Mouse (Mus musculus): Measurements from ENCODE around the gene Terb1.

The Terb1 gene

DNA sequence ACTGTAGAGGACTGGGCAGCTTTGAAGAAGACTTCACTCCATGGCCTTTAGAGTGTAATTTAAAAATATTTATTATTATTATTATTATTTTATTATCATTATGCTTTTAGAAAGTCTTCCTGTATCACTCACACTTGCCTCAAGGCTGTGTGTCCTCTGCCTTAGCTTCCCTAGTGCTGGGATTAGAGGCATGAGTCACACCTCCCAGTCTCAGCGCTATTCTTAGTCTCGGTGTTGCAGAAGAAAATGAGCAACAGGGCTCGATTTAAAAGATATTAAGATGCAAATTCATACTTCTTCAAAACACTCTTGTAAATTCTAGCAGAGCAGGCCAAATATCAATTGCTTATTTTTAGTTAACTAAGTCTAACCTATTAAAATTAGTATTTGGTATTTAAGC, 60.9 kb downstream of the Terb1 start:
- no peak for DNase-seq (ENCODE audit: low spot score)

DNA sequence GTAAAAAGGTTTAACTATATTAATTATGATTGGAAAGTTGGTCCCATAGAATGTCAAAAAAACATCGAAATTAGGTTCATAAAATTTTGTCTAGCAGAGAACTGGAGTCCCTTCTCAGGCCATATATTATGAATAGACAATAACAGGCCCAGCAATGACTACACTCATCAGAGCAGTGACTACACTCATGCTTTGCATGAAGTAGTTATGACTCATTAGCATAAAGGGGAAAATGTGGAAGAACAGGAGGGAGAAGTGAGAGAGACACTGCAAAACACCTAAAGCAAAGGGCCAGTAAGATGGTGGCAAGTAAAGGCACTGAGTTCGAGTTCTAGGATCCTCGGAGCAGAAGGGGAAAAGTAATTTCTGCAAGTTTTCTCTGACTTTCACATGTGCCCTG, 63.7 kb downstream of the Terb1 start:
- no peak for DNase-seq (ENCODE audit: low spot score)

DNA sequence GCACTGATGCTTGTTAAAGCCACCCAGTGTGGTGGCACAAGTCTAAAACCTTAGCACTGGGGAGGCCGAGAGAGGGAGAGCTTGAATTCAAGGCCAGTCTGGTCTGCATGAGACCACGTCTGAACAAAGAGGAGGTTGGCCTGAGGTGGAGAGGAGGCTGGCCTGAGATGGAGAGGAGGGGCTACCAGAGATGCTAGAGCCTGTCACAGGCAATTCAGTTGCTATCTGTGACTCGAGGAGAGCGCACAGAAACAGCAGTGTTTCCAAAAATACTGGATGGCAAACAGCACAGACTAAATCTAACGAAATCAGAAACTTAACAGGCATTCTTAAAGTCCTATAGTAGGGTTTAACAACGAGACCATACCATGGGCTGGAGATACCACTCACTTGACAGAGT, 64.5 kb downstream of the Terb1 start:
- DNase-seq (ENCODE audit: low spot score): no peak

DNA sequence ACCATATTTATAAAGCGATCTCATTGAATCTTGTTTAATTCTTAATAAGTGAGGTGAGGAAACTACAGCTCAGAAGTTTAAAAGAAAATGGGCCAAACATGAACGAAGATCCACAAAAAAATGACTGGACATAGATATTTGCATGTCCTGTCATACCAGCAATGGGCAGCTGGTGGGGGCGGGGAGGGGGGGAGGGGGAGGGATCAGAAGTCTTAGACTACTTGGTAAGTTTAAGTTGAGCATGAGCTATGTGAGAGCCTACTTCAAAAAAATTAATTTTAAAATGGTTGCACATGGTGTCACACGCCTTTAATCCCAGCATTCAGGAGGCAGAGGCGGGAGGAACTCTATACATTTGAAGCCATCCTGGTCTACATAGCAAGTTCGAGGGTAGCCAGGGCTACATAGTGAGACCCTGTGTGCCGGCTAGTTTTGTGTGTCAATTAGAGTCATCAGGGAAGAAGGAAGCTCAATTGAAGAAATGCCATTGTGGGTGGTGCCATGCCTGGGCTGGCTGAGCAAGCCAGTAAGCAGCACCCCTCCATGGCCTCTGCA, 66.5 kb downstream of the Terb1 start:
- no peak for DNase-seq (ENCODE audit: low spot score)

DNA sequence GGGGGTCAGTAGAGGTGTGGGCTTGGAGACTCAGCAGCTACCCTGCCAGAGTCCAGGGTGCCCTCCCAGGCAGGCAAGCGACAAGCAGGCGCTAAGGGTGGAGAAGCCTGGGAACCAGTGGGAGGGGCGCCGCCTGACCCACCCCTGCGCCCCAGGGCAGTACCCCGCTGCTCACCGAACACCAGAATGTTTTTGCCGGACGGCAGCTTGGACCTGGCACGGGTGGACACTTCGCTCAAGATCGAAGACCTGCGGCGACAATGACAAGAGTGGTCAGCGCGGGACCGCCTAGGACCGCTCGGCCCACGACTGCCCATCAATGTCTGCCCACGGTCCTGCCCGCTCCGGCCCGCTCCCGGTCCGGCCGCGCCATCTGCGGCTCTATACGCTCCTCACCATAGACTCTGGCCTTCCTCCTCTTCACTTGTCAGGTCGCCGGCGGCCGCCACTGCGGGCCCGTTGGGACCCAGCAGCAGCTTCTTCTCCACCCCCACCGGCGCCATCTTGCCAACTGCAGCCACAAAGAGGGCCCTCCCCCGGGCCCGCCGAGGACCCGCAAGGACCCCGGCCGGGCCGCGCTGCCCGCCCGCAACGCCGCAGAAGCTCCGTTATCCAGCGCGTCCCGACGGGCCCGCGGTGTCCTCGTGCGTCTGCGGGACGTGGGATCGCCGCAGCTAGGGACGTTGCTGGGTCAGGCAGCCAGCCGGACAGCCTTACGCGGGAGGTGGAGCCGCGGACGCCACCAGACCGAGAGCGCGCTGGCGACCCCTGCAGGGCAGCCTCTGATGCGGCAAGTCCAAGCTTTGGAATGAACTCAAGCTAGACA, 67.2 kb downstream of the Terb1 start, which contains the start of gene Dync1li2:
Gene Dync1li2, minus strand, starts transcription at position 749 of the 826 bp plus-strand sequence.
- DNase-seq (ENCODE audit: low spot score): peak; percentile 90

DNA sequence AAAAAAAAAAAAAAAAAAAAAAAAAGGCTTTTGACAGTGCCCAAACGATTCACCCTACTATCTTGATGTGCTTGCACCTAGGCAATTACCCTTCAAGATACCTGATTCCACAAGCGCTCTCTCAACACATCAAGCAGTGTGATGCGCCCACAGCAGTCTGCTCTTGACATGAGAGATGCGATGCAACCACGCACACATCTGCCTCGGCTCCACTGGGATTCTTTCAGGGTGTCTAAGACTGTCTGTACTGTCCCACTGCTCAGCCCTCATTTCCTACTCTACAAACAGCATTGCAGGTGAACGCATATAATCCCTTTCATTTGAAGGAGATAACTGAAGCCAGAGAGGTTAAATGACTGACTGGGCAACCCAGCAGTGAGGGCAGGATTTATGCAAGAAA, 68.1 kb downstream of the Terb1 start:
- no peak for DNase-seq (ENCODE audit: low spot score)

DNA sequence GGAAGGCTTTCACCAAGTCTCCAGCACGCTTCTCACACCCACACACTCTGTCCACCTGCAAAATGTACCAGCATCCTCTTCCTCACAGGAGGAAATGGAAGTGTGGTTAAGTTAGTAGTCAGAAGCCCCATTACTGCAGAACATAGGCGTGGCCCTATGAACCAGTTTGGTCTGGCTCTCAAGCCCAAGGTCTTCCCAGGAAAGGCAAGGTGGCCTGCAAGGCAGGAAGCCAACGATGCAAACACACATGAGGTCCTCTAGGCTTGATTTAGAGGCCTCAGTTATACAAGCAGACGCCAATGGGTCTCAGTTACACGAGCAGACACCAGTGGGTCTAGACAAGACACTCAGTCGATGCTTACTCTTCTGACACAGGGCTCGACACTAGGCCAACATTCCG, 70.2 kb downstream of the Terb1 start:
- DNase-seq (ENCODE audit: low spot score): no peak

DNA sequence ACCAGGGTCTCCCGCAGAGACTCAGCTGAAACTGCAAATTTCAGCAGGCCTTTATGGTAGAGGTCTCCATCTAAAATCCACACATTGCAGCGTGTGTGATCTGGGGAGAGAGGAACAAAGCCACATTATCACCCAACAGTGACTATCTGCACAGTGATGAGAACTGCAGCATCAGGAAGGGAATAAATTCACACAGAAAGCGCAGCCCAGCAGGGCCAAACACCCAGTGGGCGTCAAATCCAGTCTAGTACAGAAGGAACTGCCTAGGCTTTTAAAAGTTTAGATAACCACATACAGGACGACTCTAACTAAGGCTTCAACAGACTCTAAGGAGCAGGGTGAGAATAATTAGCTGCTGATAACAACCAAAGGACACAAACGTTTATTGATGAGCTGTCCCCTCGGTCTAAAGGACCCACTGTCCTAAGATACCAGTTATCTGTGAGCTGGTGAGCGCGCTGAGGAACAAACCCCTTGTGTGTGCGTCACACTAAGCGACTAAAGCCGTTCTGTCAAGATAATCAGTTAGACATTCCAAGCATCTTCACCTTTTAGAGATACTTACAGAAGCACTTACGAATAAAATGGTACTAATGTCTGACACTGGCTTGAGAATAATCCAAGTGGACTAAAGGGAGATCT, 72.1 kb downstream of the Terb1 start:
- no peak for DNase-seq (ENCODE audit: low spot score)

DNA sequence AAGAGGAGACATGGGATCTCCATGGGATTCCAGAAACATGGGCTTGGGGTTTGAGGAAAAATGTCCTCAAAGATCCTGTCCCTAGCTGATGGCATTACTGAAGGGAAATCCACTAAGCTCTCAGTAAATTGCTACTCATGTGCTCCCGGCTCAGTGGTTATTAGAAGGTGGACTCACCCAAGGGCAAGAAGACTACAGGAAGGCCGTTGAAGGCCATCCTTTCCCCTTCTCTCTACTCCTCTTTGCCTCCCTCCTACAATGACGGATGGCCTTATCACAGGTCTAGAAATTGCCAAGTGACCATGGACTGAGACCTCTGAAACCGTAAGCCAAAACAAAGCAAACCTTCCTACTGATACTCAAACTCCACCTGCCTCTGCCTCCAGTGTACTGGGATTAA, 73.1 kb downstream of the Terb1 start:
- no peak for DNase-seq (ENCODE audit: low spot score)

DNA sequence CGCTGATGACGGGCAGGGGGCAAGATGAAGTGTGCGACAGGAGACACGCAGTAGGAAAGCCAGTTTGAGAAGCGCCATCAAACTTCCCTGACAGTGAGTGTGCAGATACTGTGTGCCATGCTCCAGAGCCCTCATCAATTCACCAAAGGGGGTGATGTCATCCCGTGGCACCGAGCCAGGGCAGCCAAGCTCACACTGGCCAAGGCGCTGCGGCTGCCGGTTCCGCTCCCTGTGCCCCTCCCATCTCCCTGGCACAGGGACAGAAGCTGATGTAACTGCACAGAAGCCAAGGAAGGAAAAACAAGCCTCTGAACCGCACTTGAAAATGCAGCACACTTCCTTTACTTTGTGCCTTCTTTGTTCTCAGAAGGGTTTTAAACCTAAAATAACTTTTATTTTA, 73.7 kb downstream of the Terb1 start:
- DNase-seq (ENCODE audit: low spot score): peak; percentile 89

DNA sequence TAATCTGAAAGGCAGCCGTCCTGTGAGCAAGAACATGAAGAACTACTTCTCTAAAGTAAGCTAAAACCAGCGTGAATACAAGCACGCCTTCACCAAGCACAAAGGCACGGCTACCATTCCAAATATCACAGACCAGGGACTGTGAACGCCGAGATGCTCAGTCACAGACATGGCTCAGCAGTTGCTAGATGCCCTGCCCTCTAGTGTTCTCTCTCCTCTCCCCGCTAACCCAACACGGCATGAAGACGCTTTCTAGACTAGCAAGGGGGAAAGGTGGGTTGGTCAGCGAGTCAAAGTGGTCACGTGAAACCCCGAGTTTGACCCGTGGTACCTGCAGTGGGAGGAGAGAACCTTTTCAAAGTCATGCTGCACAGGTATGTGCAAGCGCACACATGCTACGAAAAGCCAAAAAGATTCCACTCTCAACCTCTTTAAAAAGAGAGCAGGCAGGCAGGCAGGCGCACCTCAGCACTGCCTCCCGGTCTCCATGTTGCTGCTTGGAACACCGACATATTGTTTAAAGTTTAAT, 74.8 kb downstream of the Terb1 start:
- DNase-seq (ENCODE audit: low spot score): no peak

DNA sequence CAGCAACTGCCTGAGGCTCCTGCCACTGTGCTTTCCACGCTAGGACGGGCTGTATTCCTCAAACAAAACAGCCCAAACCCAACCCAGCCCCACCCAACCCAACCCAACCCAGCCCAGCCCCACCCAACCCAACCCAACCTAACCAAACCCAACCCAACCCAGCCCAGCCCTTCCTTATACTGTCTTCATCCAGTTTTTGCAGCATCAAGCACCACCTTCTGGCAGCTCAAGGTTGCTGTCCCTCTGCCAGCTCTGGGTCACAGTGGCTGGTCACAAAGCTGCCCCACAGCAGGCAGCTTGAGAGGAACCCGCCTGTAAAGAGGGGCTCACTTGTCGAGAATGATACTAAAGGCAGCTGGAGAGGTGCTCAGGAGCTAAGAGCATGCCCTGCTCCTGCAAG, 75.4 kb downstream of the Terb1 start:
- no peak for DNase-seq (ENCODE audit: low spot score)

DNA sequence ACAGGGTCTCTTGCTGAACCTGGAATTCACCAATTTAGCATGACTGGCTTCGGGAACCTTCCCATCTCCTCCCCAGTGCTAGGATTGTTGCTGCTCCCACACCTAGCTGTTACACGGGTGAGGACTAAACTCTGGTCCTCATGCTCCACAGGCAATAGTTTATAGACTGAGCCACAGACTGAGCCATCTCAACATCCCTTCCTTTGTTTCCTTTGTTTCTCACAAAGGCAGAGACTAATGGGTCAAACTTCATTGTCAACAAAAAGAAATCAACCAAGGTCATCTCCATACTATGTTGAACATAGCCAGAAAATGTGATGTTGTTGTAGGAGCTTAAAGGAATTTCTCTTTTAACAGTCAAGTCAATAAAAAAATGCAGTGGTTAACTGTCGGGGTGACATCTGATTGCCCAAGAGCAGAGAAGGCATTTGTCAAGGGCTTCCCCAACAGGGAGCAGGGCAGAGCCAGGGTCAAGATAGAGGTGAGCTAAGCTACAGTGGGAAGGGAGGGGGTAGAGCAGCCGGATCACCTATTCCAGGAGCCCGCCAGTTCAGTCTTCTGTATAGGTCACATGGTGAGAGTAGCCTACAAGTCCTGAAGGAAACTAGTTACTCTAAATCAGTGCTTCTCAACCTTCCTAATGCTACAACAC, 76.4 kb downstream of the Terb1 start:
- DNase-seq (ENCODE audit: low spot score): no peak

DNA sequence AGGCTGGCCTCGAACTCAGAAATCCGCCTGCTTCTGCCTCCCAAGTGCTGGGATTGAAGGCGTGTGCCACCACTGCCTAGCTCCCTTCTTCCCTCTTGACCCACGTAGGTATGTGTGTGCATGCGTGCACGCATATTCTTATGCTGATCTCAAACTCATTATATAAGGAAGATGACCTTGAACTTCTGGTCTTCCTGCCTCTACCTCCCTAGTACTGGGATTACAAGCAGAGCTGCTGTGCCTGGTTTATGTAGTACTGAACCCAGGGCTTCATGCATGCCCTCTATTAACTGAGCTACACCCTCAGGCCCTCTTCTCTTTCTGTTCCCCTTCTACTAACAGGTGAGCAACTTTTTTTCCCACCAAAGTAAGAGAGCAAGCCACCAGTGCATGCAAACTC, 77.1 kb downstream of the Terb1 start:
- DNase-seq (ENCODE audit: low spot score): no peak

DNA sequence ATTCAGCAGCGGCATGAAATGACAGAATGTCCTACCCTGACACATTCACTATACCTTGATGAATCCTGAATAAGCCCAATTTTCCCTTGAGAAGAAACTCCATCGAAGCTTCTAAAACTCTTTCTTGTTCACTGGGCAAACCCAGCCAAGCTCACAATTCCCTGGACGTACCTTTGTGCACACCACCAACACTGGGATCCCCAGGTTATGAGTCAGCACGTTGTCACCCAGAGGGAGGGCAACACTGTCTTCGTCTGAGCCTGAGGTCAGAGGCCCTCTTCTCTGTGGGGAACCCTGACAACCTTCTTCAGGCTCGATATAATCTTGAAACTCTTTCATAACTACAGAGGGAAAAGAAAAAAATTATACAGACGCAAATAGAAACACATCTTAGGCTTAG, 79.5 kb downstream of the Terb1 start:
- no peak for DNase-seq (ENCODE audit: low spot score)

DNA sequence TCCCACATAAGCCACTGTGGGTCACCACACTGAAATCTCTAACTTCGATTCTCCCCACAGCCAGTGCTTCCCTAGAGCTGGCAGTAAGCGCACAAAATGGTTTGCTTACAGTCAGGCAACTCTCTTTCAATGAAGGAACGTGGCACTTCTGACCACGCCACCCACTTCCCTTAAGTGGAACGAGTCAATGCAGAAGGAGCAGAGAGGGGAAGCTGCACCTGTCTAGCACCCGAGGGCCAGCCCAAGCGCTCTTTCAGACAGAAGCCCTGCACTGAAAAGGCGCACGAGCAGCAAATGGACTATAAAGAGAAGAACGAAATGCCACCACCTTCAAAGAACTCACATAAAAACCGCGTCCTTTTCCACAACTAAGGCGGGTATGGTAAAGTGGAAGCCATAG, 82.0 kb downstream of the Terb1 start:
- no peak for DNase-seq (ENCODE audit: low spot score)

DNA sequence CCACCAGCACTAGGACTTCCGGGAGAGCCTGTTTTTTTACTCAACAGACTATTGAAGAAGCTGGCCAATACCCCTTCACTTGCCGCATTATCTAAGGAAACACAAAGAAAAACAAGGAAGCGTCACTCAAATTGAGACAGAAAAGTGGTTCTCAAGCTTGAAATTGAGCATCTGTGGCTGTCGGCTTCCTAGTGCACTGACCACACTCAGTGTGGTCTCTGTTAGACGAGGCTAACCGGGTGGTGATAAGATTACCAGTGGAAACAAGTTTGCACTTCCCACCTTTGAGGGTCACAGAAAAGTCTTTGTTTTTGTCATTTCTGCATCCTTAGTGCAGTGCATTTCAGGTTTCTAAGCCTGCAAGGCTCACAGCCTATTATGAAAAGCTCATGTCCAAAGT, 87.4 kb downstream of the Terb1 start:
- no peak for DNase-seq (ENCODE audit: low spot score)

DNA sequence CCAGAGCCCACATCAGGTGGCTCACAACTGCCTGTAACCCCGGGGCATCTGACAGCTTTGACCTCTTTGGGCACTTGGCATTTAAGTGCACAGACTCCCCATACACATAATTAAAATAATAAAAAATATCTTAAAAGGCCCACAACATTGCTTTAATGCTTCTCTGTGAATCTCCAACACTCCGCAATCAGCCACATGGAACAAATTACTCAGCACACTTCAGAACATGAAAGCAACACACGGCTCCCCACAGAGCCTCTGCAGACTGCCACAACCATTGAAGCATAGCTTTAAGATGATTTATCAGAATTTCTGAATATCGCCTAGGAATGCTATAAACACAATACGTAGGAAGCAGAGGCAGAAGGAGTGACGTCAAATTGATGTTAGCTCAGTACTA, 93.7 kb downstream of the Terb1 start:
- no peak for DNase-seq (ENCODE audit: low spot score)

DNA sequence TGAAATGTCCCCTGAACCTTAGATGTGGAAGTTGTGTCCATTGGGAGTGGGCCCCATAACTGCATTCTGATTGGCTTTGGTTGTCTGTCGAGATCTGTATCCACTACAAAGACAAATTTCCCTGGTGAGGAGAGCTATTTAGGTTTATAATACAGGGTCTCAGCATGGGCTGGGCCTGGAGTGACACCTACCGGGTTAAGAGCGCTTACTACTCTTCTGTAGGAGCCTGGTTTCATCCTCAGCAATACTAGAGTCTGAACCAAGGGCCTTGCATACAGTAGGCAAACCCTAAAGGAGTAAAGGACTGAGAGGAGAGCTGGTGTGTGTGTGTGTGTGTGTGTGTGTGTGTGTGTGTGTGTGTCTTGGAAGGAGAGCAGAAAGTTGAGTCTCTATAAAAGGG, 95.5 kb downstream of the Terb1 start:
- DNase-seq (ENCODE audit: low spot score): no peak

DNA sequence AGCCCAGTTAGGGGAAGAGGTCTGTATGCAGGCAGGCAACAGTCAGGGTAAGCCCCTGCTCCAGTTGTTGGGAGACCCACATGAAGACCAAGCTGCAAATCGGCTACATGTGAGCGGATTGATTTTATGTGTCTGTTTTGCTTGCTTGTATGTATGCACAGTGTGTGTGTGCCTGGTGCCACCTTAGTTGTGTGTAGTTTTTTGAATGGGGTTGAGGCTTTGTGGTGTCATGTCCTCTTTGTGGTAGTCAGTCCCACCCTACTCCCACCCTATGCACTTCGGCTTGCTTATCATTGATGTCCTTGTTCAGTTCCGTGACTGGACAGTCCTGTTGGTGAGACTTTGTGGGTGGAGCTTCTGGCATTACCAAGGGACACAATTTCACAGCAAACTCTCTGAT, 95.9 kb downstream of the Terb1 start:
- DNase-seq (ENCODE audit: low spot score): no peak

DNA sequence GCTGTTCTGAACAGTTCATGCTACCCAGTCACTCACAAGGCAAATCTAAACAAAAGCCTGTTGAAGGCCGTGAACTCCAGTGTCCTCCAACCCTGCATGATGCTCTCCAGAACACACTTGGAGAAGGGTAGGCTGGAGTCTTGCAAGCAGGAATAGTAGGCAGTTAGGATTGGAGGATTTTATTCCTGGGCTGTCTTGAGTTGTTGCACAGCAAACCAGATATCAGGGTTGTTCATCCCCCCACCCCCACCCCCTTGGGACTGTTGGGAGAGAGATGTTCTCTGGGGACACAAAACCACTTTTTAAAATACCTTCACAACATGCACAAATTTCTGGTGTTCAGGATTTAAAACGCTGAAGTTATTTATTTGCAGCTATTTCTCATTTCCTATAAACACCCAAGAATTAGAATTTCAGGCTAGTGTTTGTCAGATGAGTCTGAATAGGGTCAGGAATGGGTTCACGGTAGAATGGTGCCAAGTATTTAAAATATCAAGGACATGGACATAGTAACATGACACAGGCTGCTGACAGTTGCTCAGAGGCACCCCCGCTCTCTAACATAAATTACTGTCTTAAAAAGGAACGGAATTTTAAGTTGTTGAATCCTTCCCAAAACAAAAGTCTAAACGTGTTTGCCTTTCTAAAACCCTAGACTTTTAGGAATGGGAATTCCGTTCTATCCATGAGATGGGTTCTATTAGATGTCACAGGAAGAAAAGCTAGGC, 96.7 kb downstream of the Terb1 start:
- DNase-seq (ENCODE audit: low spot score): no peak

DNA sequence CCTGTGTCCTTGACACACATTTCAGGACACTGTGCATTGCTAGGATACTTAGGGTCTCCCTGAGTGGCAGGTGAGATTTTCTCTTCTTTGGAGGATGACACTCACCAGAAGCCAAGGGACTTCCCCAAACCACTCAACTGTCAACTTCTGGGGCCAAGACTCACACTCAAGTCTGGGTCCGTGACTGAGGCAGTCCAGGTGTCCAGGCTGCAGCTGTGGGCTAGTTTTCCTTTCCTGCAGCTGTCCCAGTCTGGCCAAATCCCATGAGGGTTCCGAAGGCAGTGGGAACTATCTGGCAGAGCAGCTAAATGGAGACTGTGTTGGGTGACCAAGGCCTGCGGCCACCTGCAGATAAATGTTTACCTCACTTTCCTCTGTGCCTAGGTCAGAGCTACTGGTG, 97.7 kb downstream of the Terb1 start:
- DNase-seq (ENCODE audit: low spot score): no peak
